Mouse (Mus musculus) heart, embryonic 14.5 days (tissue): ENCODE data around the gene Orm3. TPM values are rescaled to one million over a fixed set of nuclear protein-coding genes. Genes with fewer than 3 reads are reported as not detected.

Source experiments
- polyA plus RNA-seq: library from polyadenylated mRNA; unstranded; fragments of >200 nt; fragmentation: Nextera tagmentation; extraction: Ambion mirVana; gene quantifications from 2 replicates; pipeline ENCODE4 v1.2.1, GENCODE M21; 2014

Gene Orm3
- polyA plus RNA-seq, 1 experiment from 2014 or later, result not detected

Other genes starting within 250 kb of the Orm3 start
- 0.16 TPM in 1 of 2 replicates, not detected in the other for gene Ambp, start 201.4 kb upstream of the Orm3 start, polyA plus RNA-seq
- 0.11 and 0.23 TPM in 2 replicates for gene Kif12, start 184.0 kb upstream of the Orm3 start, polyA plus RNA-seq
- 3.0 and 4.2 TPM in 2 replicates for gene Col27a1, start 142.2 kb upstream of the Orm3 start, polyA plus RNA-seq
- not detected in 2 replicates for gene Orm1, start 11.6 kb upstream of the Orm3 start, polyA plus RNA-seq
- gene Orm2, start 6.3 kb downstream of the Orm3 start, polyA plus RNA-seq, result not detected in 2 replicates
- 1.9 and 2.2 TPM in 2 replicates for gene Akna, start 47.2 kb downstream of the Orm3 start, polyA plus RNA-seq
- 2.1 and 3.1 TPM in 2 replicates for gene Whrn, start 139.8 kb downstream of the Orm3 start, polyA plus RNA-seq
- 213 and 216 TPM in 2 replicates for gene Atp6v1g1, start 188.6 kb downstream of the Orm3 start, polyA plus RNA-seq
- 3.5 and 5.6 TPM in 2 replicates for gene Tmem268, start 202.6 kb downstream of the Orm3 start, polyA plus RNA-seq
- not detected in 2 replicates for gene Gm11213, start 249.1 kb downstream of the Orm3 start, polyA plus RNA-seq